Mouse (Mus musculus) C2C12 (cell line): ENCODE results near the gene Eef1a1.

Experiments used
- CTCF ChIP-seq: IDR thresholded peaks from one replicate; pipeline ENCODE4 v1.5.1; 2011; ENCODE audit not compliant: control insufficient read depth, insufficient read depth, insufficient read length
- MYOD1 ChIP-seq: IDR thresholded peaks from one replicate; pipeline ENCODE4 v1.6.1; 2011; ENCODE audit warnings: low read depth; ENCODE audit not compliant: control insufficient read depth, insufficient read length
- USF1 ChIP-seq: IDR thresholded peaks from one replicate; pipeline ENCODE4 v1.6.1; 2011; ENCODE audit warnings: low read depth, mild to moderate bottlenecking, control low read depth, moderate library complexity

DNA sequence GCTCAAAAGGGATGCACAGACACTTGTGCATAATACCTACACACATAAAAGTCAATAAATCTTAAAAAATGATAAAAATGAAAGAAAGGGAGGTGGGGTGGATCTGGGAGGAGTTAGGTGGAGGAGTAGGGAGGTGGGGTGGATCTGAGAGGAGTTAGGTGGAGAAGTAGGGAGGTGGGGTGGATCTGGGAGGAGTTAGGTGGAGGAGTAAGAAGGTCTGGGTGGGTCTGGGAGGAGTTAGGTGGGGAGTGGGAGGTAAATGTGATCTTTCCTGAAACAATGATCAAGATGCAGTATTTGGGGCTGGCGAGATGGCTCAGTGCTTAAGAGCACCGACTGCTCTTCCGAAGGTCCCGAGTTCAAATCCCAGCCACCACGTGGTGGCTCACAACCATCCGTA, 16.3 kb upstream of the Eef1a1 start:
- TF ChIP-seq CTCF (no peak), MYOD1 (no peak), USF1 (no peak)
